Mouse (Mus musculus) intestine, embryonic 14.5 days (tissue): ENCODE measurements around the gene Prkch. TPM values are rescaled to one million over a fixed set of nuclear protein-coding genes. Genes with fewer than 3 reads are reported as not detected.
"Not testable (repeated sequence)": the region's sequence is repeated elsewhere in the genome, so short reads cannot be mapped to it uniquely, and the experiment has no call there.

ENCODE experiments used
- ATAC-seq: fragments of 200-750 bp; cut with Nextera tagmentation; replicated peaks from 2 replicates; pipeline ENCODE4 v1.8.0; 2017; ENCODE audit warnings: low read depth, moderate number of reproducible peaks, moderate TSS enrichment, moderate library complexity; ENCODE audit not compliant: low FRiP score, low TSS enrichment
- DNase-seq: peaks from one replicate; pipeline ENCODE4 v3.0.0-alpha.2; 2018; ENCODE audit warnings: low spot score
- H3K27ac ChIP-seq: fragments of 300-500 bp; sonication (generic); 2 replicates; pipeline ENCODE4 v1.5.1; 2014; ENCODE audit warnings: low read depth, mild to moderate bottlenecking, control low read depth
- H3K27me3 ChIP-seq: fragments of 300-500 bp; sonication (generic); replicated peaks from 2 replicates; pipeline ENCODE4 v1.6.1; 2014; ENCODE audit warnings: low read length, control low read depth; ENCODE audit not compliant: control insufficient read depth, insufficient read depth
- H3K36me3 ChIP-seq: fragments of 300-500 bp; sonication (generic); 2 replicates; pipeline ENCODE4 v1.6.1; 2014; ENCODE audit warnings: low read length, control low read depth; ENCODE audit not compliant: control insufficient read depth, insufficient read depth
- H3K4me1 ChIP-seq: fragments of 300-500 bp; sonication (generic); replicated peaks from 2 replicates; pipeline ENCODE4 v1.6.1; 2014; ENCODE audit warnings: low read length, control low read depth, mixed read lengths; ENCODE audit not compliant: control insufficient read depth, insufficient read depth
- H3K4me2 ChIP-seq: fragments of 300-500 bp; sonication (generic); 2 replicates; pipeline ENCODE4 v1.6.1; 2014; ENCODE audit warnings: low read length
- H3K4me3 ChIP-seq: fragments of 300-500 bp; sonication (generic); 2 replicates; pipeline ENCODE4 v1.5.1; 2014; ENCODE audit warnings: low read depth, low read length, control low read depth, mixed read lengths
- H3K9ac ChIP-seq: fragments of 300-500 bp; sonication (generic); 2 replicates; pipeline ENCODE4 v1.6.1; 2014; ENCODE audit warnings: mild to moderate bottlenecking, low read length
- H3K9me3 ChIP-seq: fragments of 300-500 bp; sonication (generic); 2 replicates; pipeline ENCODE4 v1.6.1; 2016; ENCODE audit warnings: low read length, control low read depth; ENCODE audit not compliant: control insufficient read depth
- WGBS: fragments of 180-500 bp; shearing (Covaris S2); extraction: QIAGEN DNeasy Blood & Tissue Kit; methylation state at CpG from one replicate; pipeline ENCODE4 v1.1.7; 2014; 5-methylcytosine and 5-hydroxymethylcytosine counted together
- polyA plus RNA-seq: library from polyadenylated mRNA; unstranded; fragments of >200 nt; fragmentation: Nextera tagmentation; extraction: Ambion mirVana; gene quantifications from 2 replicates; pipeline ENCODE4 v1.2.1, GENCODE M21; 2014

Prkch gene
- polyA plus RNA-seq, 1 experiment from 2014 or later: 8.0 TPM

DNA sequence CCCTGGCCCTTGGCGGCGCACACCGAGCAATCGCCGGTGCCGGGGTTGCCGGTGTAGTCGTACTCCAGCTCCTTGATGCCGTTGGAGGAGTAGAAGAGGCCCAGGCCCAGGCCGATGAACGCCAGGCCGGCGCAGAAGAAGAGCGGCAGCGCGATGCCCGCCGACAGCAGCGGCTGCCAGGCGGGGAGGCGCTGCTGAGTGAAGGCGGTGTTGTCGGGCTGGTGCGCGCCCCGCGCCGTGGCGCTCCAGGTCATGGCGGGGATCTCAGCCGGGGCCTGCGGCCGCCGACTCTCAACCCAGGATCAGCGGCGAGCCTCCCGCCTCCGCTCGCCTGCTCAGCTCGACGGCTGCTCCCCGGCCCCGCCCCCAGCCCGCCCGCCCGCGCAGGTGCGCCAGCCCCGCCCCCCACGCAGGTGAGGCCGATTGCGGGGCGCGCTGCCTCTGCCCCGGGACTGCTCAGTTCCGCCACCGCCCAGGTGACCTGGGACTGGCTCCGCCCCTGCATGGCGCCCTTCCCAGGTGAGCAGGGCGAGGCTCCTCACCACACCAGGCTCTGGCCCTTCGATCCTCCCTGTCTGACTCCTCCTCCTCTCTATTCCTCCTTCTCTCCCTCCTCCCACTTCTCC is 38.4 kb upstream of the Prkch start, which contains the start of gene Tmem30b:
Tmem30b (minus strand) TSS at position 307 of the 626 bp plus-strand sequence.
- 0 out of 2 replicates have a peak, but pooled peaks cover 5% of the 10 kb centered on the region for H3K4me1 ChIP-seq
- DNase-seq (peak; percentile 75), ATAC-seq (peak; percentile 91)
- H3K36me3 ChIP-seq: no peaks in the 10 kb centered on the region
- peak within 1 kb of the TSS; percentile 37 for H3K4me3 ChIP-seq
- peaks cover 76% of the 10 kb centered on the region for H3K27me3 ChIP-seq
- peak within 1 kb of the TSS; percentile 43 for H3K9ac ChIP-seq
- H3K27ac ChIP-seq: peak within 1 kb of the TSS; percentile 34
- no peaks in the 10 kb centered on the region for H3K9me3 ChIP-seq
- H3K4me2 ChIP-seq: peak within 1 kb of the TSS; percentile 62
- 4% methylated on average over 41 of the region's 61 CpGs for WGBS

DNA sequence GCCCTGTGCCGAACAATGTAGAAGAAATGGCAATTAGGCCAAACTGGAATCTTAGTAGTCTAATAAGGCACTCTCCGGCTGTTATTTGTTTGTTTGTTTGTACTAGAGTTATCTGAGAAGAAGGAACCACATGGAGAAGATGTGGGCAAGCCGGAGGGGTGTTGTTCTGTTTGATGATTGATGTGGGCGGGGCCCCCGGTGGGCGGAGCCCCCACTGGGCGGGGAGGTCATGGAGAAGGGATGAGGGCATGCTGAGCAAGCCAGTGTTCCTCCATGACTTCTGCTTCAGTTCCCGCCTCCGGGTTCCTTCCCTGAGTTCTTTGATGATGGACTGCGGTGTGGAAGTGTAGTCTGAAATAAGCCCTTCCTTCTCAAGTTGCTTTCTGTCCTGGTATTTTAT is 37.0 kb upstream of the Prkch start:
- H3K4me1 ChIP-seq: 0 out of 2 replicates have a peak, but pooled peaks cover 5% of the 10 kb centered on the region
- ATAC-seq: no peak
- no peak overlapping the region for H3K27ac ChIP-seq
- no peak for DNase-seq
- no peak overlapping the region for H3K4me3 ChIP-seq
- H3K27me3 ChIP-seq: peaks cover 69% of the 10 kb centered on the region
- no peak overlapping the region for H3K4me2 ChIP-seq
- H3K9ac ChIP-seq: no peak overlapping the region
- no peaks in the 10 kb centered on the region for H3K9me3 ChIP-seq
- no peaks in the 10 kb centered on the region for H3K36me3 ChIP-seq
- 43% methylated on average over 10 of the region's 10 CpGs for WGBS

DNA sequence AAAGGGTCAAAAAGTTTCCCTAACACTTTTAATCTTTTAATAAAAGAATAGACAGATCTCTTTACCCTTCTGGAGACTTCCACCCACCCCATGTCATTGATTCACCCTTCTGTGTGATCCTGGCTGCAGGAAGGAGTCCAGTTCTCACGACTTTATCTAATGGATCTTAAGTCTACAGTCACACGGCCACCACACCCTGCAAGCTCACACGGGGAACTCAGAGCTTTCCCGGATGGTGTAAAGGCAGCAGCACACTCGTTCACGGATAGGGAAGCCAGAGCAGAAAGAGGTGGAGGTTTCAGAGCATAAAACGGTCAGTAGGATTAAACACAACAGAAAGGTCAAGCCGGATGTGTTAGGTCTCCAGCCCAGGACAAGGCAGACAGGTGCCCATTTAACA is 36.3 kb upstream of the Prkch start:
- Histone ChIP-seq H3K9ac (no peak overlapping the region), H3K4me3 (no peak overlapping the region), H3K27me3 (peaks cover 63% of the 10 kb centered on the region), H3K4me2 (no peak overlapping the region), H3K9me3 (no peaks in the 10 kb centered on the region), H3K36me3 (no peaks in the 10 kb centered on the region), H3K27ac (no peak overlapping the region), H3K4me1 (0 out of 2 replicates have a peak, but pooled peaks cover 5% of the 10 kb centered on the region)
- DNase-seq (no peak), ATAC-seq (no peak)
- WGBS: 55% methylated on average over 8 of the region's 8 CpGs

DNA sequence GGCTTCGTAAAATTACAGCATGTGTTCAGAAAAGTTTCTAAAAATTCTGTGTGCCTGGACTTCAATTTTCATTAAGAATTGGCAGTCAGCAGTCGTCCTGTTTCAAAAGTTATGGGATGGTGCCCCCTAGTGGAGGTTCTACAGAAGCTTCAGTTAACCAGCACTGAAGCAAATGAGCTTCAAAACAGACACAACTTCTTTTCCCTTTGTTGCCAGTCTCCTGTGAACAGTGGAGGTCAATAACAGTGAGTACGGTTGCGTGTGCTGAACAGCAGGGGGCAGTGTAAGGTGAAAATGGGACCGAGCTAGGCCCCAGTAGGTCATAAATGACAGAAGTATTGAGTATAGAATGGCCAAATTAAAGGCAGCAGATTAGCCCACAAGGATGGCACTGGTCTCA is 30.4 kb upstream of the Prkch start:
- WGBS: 4% methylated on average over 5 of the region's 5 CpGs

DNA sequence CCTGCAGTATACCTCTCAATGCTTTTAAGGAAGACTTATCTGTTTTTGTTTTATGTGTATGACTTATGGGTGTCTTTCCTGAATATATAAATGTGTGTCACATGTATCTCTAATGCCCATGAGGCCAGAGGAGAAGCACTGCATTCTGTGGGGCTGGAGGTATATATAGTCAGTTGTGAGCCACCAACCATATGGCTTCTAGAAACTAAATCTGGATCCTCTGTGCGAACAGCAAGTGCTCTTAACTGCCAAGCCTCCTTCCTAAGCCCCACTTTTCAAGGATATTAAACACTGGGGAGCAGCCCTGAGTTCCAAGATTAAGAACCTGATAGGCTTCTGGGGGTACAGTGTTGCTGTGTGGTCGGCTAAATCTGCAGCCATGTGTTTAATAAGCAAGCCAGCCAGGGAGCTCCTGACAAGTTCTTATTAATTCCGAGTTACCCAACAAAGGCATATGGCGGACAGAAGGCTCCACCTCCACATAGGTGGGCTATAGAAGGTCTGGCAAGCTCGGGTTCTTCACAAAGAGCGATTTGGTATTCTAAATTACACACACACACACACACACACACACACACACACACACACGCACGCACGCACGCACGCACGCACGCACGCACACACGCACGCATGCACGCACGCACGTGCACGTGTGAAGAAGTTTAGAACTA is 25.9 kb upstream of the Prkch start:
- ATAC-seq (no peak), DNase-seq (no peak)
- 82% methylated on average over 20 of the region's 20 CpGs for WGBS
- Histone ChIP-seq H3K4me3 (no peak overlapping the region), H3K4me1 (no peaks in the 10 kb centered on the region), H3K36me3 (no peaks in the 10 kb centered on the region), H3K4me2 (no peak overlapping the region), H3K9me3 (no peaks in the 10 kb centered on the region), H3K27me3 (no peaks in the 10 kb centered on the region), H3K9ac (no peak overlapping the region), H3K27ac (no peak overlapping the region)

More for the DNA sequence above, 30.4 kb upstream of the Prkch start:
- H3K4me2 ChIP-seq: no peak overlapping the region
- H3K36me3 ChIP-seq: no peaks in the 10 kb centered on the region
- no peak overlapping the region for H3K4me3 ChIP-seq
- H3K9me3 ChIP-seq: no peaks in the 10 kb centered on the region
- H3K27ac ChIP-seq: no peak overlapping the region
- no peak overlapping the region for H3K9ac ChIP-seq
- H3K4me1 ChIP-seq: no peaks in the 10 kb centered on the region
- ATAC-seq (peak; percentile 60; the same call in 1 of the 2 replicates), DNase-seq (peak; percentile 82)
- H3K27me3 ChIP-seq: peaks cover 7% of the 10 kb centered on the region; the same call in 1 of the 2 replicates

DNA sequence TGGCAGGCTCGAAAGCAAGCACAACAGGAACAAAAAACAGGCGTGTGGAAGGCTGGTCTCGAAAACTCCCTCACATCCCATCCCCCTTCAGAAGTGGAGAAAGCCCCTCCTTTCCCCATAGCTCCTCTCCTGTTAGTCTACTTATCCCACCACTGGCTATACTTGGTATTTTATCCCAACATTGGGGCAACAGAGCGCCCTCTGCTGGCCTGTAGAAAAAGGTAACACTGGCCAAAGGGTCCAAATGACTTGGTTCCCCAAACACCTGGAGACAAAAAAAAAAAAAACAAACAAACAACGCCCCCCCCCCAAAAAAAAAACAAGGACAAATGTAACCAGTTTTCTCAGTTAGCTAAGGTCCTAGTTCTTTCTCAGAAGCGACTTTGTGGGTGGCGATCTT is 24.5 kb upstream of the Prkch start:
- H3K36me3 ChIP-seq: no peaks in the 10 kb centered on the region
- no peaks in the 10 kb centered on the region for H3K27me3 ChIP-seq
- H3K4me3 ChIP-seq: no peak overlapping the region
- H3K27ac ChIP-seq: no peak overlapping the region
- H3K9me3 ChIP-seq: no peaks in the 10 kb centered on the region
- 52% methylated on average over 7 of the region's 7 CpGs for WGBS
- DNase-seq (no peak), ATAC-seq (no peak)
- H3K9ac ChIP-seq: no peak overlapping the region
- H3K4me1 ChIP-seq: no peaks in the 10 kb centered on the region
- H3K4me2 ChIP-seq: no peak overlapping the region

DNA sequence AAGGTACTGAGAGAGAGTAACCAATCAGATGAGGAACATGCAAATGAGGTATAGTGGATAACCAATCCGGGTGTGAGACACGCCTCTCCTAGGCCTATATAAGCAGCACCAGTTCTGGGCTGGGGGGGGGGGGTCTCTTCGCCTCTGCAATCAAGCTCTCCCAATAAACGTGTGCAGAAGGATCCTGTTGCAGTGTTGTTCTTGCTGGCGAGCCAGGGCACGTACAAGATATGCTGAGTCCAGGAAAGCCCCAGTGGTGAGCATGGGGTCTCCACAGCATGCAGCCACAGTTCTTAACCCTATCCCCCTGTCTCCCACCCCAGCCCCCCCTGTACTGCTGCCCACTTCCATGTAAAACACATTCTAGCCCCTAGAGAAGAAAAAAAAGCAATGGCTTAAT is 21.5 kb upstream of the Prkch start:
- not testable (repeated sequence) for H3K4me2 ChIP-seq, H3K27me3 ChIP-seq, H3K9ac ChIP-seq, DNase-seq, H3K4me1 ChIP-seq, H3K36me3 ChIP-seq, H3K4me3 ChIP-seq, H3K27ac ChIP-seq, ATAC-seq, H3K9me3 ChIP-seq
- WGBS: 77% methylated on average over 6 of the region's 6 CpGs

DNA sequence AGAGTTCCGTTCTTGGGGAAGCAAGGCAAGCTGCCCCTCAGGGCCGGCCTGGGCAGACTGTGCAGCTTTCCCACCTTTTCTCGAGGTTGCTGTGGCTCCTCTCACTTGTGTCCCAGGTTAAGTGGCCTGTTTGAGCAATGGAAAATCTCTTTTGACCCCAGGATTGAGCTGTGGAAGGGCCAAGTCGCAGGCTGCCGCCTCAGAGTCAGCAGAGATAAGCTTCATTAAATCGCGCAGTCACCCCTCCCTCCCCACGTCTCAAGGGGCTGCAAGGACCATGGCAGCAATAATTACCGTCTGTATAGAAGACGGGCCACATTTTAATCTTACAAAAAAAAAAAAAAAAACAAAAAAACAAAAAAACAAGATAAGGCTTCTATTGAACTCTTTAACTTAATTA is 20.4 kb upstream of the Prkch start:
- ATAC-seq: no peak
- Histone ChIP-seq H3K9me3 (no peaks in the 10 kb centered on the region), H3K36me3 (no peaks in the 10 kb centered on the region), H3K27me3 (no peaks in the 10 kb centered on the region; the same call in 1 of the 2 replicates), H3K27ac (no peak overlapping the region), H3K4me2 (no peak overlapping the region), H3K4me3 (no peak overlapping the region), H3K9ac (no peak overlapping the region), H3K4me1 (no peaks in the 10 kb centered on the region)
- no peak for DNase-seq
- WGBS: 33% methylated on average over 10 of the region's 10 CpGs
